Mouse (Mus musculus) heart, adult 9 months (tissue): Measurements from ENCODE around the gene Cfap299.

ENCODE experiments used
- DNase-seq, 2 experiments: peaks; one replicate each; pipeline ENCODE4 v3.0.0; 2022; ENCODE audit warnings: low spot score in 2 of 2

Gene Cfap299

DNA sequence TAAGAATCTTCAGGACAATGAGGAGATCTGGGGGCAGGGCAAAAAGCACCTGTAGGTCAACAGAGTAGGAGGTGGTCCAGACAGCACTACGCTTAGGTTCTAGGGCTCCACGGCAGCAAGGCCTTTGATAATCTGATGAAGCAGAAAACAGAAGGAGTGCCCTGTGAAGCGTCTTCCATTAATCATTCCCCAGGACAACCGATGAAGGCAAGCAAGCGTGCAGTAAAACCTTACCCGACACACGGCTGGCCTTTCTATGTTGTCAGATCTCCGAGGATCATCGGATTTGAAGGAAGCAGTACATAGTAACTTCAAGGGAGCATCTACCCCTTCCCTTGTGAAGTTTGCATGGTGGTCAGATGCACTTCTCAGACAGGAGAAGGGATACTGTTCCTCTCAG is 478.8 kb downstream of the Cfap299 start:
- no peak for DNase-seq

GRCm38 (mm10) chr5:98812380-98812779 is 483.3 kb downstream of the Cfap299 start:
- DNase-seq = no peak

DNA sequence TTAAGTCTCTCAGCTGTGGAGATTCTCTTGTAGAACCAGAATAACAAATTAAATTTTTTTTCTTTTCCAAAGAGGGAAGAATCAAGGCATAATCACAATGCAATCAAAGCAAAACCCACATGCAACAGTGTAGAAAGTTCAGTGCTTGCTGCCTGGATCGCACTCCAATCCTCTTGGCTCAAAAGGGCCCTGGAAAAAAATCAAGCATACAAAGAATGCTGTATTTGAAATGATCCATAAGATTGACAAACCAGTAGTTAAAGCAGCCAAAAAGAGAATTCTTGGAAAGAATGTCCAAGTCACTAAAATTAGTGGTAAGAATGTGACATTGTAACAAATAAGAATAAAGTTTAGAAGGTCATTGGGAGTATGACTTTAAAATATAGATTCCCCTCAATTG is 486.2 kb downstream of the Cfap299 start:
- no peak for DNase-seq

DNA sequence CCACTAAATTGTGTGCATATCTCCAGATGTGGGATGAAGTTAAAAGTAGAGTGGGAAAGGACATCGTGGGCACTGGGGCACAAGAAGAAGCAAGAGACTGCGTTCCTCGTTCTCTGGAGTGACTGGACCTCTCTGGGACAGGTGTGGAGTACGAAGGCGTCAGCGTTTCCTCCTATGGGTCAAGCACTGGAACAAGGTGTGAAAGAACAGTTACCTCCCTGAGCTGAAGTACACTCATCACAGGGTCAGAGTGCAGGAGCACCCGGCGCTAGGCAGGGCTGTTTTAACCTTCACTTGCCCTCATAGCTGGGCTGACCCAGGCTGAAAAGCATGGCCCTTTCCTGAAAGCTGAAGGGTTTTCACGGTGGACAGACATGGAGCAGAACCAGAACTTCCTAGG is 504.7 kb downstream of the Cfap299 start:
- no peak for DNase-seq

DNA sequence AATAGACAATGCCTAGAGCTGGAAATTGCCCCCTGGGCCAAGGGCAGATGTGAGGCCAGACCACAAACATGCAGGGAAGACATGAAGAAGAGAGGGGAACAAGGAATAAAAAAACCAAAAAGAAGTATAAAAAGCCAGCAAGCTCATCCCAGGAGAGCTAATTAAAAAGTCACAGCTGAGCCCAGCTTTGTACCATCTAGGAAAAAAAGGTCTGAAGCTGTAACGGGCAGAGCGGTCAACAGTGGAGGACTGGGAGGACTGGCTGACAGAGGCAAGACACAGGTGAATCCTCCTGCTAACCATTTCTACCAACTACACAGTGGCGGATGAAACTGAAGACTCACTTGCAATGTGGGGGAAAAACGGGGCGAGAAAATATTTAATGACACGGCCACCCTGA is 505.2 kb downstream of the Cfap299 start:
- no peak for DNase-seq

- no peak for DNase-seq
Observed at GRCm38 (mm10) chr5:98842600-98843310, 513.7 kb downstream of the Cfap299 start.

GRCm38 (mm10) chr5:98844664-98845063 is 515.6 kb downstream of the Cfap299 start:
- DNase-seq = no peak
